ENCODE assay signal across 13 mouse cellular contexts in the genomic region with DNA sequence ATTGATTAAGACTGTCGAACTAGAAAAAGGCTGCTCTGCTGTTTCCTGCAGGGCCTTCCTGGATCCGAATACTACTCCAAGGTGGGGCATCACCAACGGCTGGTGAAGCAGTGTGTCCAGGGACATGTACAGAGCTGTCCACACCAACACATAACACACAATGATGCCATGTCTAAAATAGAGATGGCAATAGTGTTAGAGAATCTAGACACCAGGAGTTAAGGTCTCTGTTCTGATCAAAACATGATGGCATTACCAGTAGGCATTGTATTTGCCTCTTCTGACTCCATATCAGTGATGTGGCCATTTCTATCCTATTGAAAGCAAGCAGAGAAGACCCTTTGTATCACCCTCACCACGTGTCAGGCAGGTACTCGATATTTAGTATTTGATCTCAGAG.
DNase-seq lines count a peak whose midpoint lies in the region; TF ChIP-seq lines count a peak whose summit lies in the region.
"Had no signal": no experiment of that assay in that cellular context is flagged by ENCODE, and none has a peak within 500 bp of the region (broad histone marks: within the 10 kb centered on the region; RNA-seq: fewer than 3 reads in every experiment).

No protein-coding gene starts in this region.

- H3K27ac ChIP-seq in heart, embryonic 10.5 days, result no peak overlapping the region
- peak overlapping the region; percentile 13; the same call in 1 of the 2 replicates for H3K27ac ChIP-seq in left cerebral cortex, adult 2 months

- H3K27me3 ChIP-seq in heart, embryonic 10.5 days (ENCODE audit: insufficient read depth, poor library complexity, severe bottlenecking), result no peaks in the 10 kb centered on the region
- H3K27me3 ChIP-seq: CH12.LX; embryonic facial prominence, embryonic 15.5 days; heart, embryonic 13.5 days; midbrain, embryonic 12.5 days; Patski had no signal

- TF ChIP-seq CTCF in left cerebral cortex, adult 2 months (IDR thresholded peaks at IDR 0.05), result no peak

- WGBS in heart, embryonic 10.5 days, result 80% methylated on average over 5 of the region's 5 CpGs

- DNase-seq in heart, embryonic 10.5 days (ENCODE audit: low spot score), result peak; percentile 65
- no peak for DNase-seq in heart, postnatal 36 days
- no peak for DNase-seq in left cerebral cortex, adult 2 months (ENCODE audit: extremely low spot score in 1 of 2, low spot score in 2 of 2)
- DNase-seq in left cerebral cortex, adult 18-20 months (ENCODE audit: low spot score in 2 of 2), result no peak
- DNase-seq in thymus, postnatal 14 days, result peak; percentile 3
- DNase-seq in thymus, postnatal 36 days, result no peak
- no peak for DNase-seq in ovary, postnatal 14 days (ENCODE audit: low spot score)

- intact Hi-C loops in heart, postnatal 36 days (cut with DNase I), result loop anchor here (2.0 to 5.0 kb wide), 3 partner anchors 74 to 619 kb away; partner anchors contain the start of gene Mycn
- intact Hi-C loops in left cerebral cortex, adult 2 months (cut with DNase I), result loop anchor here (1.0 to 5.0 kb wide), 3 partner anchors 73 to 892 kb away; partner anchors contain the start of gene Mycn

- no peak overlapping the region for H3K4me3 ChIP-seq in heart, embryonic 10.5 days
- H3K4me3 ChIP-seq in left cerebral cortex, adult 2 months, result no peak overlapping the region

- H3K9me3 ChIP-seq in heart, embryonic 10.5 days, result no peaks in the 10 kb centered on the region
- H3K9me3 ChIP-seq: embryonic facial prominence, embryonic 15.5 days; heart, embryonic 13.5 days; midbrain, embryonic 12.5 days had no signal

- H3K4me1 ChIP-seq in heart, embryonic 10.5 days, result no peaks in the 10 kb centered on the region; the same call in 1 of the 2 replicates
- H3K4me1 ChIP-seq: midbrain, embryonic 12.5 days had no signal

- H3K36me3 ChIP-seq in heart, embryonic 10.5 days, result no peaks in the 10 kb centered on the region
- H3K36me3 ChIP-seq: embryonic facial prominence, embryonic 15.5 days; G1E; heart, embryonic 13.5 days; midbrain, embryonic 12.5 days had no signal

Comparison
In these comparisons a context has a peak if more than half of its experiments do, and no peak if none do; other contexts are left out.
1. DNase-seq: peak in heart, embryonic 10.5 days (single experiment) and thymus, postnatal 14 days (single experiment); none in heart, postnatal 36 days (0 of 2), left cerebral cortex, adult 2 months (0 of 2), left cerebral cortex, adult 18-20 months (0 of 2), thymus, postnatal 36 days (0 of 2) and ovary, postnatal 14 days (single experiment).